Mouse (Mus musculus): ENCODE results near the gene Cgrrf1. TPM values are rescaled to one million over a fixed set of nuclear protein-coding genes. Genes with fewer than 3 reads are reported as not detected.
"Not testable (repeated sequence)": the region's sequence is repeated elsewhere in the genome, so short reads cannot be mapped to it uniquely, and the experiment has no call there.

The Cgrrf1 gene
- total and polyA plus RNA-seq, 2 experiments from 2014 or later: 10.5 to 16.0 TPM

DNA sequence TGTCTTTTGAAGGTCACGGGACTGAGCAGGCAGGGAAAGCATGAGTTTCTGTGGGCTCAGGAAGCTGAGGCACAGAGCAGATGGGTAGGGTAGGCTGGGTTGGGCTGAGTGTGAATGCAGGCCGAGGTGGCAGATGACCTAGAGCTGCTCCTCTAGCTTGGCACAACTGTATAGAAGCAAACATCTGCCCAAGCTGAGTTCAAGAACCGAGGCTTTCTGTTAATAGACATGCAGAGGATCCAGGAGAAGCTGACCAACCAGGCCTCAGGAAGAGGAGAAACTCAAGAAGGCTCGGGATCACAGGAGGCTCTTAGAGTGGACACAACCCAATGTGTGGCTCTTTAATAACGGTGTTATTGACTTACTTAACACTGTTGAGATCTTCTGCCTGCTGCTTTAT is 25.7 kb upstream of the Cgrrf1 start:
- TF ChIP-seq CTCF (IDR thresholded peaks at IDR 0.05; ENCODE audit: low read depth): no peak
- 91% methylated on average over 5 of the region's 5 CpGs for WGBS
- H3K4me3 ChIP-seq (ENCODE audit: low read depth, low read length): no peak overlapping the region
- no peaks in the 10 kb centered on the region for H3K9me3 ChIP-seq (ENCODE audit: low read length)
- H3K27me3 ChIP-seq (ENCODE audit: insufficient read depth, low read length): no peaks in the 10 kb centered on the region
- H3K4me2 ChIP-seq (ENCODE audit: low read depth): no peak overlapping the region
- no peak overlapping the region for H3K27ac ChIP-seq (ENCODE audit: low read depth, low read length)
- DNase-seq: no peak
- no peak overlapping the region for H3K9ac ChIP-seq
- H3K36me3 ChIP-seq (ENCODE audit: insufficient read depth): peaks cover 14% of the 10 kb centered on the region
- ATAC-seq: no peak
- H3K4me1 ChIP-seq (ENCODE audit: insufficient read depth): no peaks in the 10 kb centered on the region

DNA sequence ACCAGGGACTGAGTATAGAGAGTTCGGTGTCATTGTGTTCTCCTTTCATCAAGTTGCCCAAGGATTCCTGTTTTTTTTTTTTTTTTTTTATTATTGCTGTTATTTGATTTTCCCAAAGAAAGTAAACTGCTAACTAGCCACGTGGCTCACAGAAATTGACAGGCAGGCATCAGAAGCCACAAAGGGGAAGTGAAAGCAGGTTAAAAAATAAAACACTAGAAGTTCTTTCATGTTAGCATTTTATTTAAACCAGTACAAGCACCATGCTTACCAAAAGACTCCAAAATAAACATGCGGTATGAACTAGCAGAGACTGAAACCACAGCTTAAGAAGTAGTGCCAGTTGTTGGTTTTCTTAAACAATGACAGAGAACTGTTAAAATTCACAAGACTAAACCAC is 24.0 kb upstream of the Cgrrf1 start:
- H3K4me3 ChIP-seq (ENCODE audit: low read depth, low read length): no peak overlapping the region
- no peak overlapping the region for H3K27ac ChIP-seq (ENCODE audit: low read depth, low read length)
- TF ChIP-seq CTCF (IDR thresholded peaks at IDR 0.05; ENCODE audit: low read depth): no peak
- no peaks in the 10 kb centered on the region for H3K9me3 ChIP-seq (ENCODE audit: low read length)
- H3K36me3 ChIP-seq (ENCODE audit: insufficient read depth): peaks cover 21% of the 10 kb centered on the region; the same call in 1 of the 2 replicates
- 50% methylated on average over 3 of the region's 3 CpGs for WGBS
- no peak for ATAC-seq
- H3K9ac ChIP-seq: no peak overlapping the region
- no peaks in the 10 kb centered on the region for H3K4me1 ChIP-seq (ENCODE audit: insufficient read depth)
- H3K27me3 ChIP-seq (ENCODE audit: insufficient read depth, low read length): no peaks in the 10 kb centered on the region
- DNase-seq: no peak
- H3K4me2 ChIP-seq (ENCODE audit: low read depth): no peak overlapping the region

DNA sequence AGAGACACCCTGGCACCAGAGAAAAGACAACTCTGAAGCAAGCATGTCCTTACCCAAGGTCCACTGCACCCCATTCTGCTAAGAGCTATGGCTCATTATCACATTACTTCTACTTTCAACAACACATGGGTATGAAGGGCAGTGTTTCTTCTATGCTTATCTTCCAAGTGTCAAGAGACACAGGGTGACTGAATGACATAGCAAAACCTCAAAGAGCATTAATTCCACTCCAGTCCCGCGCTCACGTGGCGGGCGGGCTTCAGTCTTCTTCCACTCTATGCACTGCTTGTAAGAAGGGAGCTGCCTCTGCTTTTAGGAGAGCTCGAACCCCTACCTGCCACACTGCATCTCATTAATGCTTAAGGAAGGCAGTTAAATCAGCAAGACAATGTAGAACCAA is 16.3 kb upstream of the Cgrrf1 start:
- Histone ChIP-seq H3K4me3 (ENCODE audit: low read depth, low read length) (no peak overlapping the region), H3K27ac (ENCODE audit: low read depth, low read length) (no peak overlapping the region), H3K9me3 (ENCODE audit: low read length) (no peaks in the 10 kb centered on the region), H3K9ac (no peak overlapping the region), H3K4me2 (ENCODE audit: low read depth) (no peak overlapping the region), H3K4me1 (ENCODE audit: insufficient read depth) (peaks cover 3% of the 10 kb centered on the region), H3K27me3 (ENCODE audit: insufficient read depth, low read length) (no peaks in the 10 kb centered on the region), H3K36me3 (ENCODE audit: insufficient read depth) (peaks cover 32% of the 10 kb centered on the region)
- no peak for DNase-seq
- WGBS: 57% methylated on average over 6 of the region's 6 CpGs
- TF ChIP-seq CTCF (IDR thresholded peaks at IDR 0.05; ENCODE audit: low read depth): no peak
- ATAC-seq: no peak

DNA sequence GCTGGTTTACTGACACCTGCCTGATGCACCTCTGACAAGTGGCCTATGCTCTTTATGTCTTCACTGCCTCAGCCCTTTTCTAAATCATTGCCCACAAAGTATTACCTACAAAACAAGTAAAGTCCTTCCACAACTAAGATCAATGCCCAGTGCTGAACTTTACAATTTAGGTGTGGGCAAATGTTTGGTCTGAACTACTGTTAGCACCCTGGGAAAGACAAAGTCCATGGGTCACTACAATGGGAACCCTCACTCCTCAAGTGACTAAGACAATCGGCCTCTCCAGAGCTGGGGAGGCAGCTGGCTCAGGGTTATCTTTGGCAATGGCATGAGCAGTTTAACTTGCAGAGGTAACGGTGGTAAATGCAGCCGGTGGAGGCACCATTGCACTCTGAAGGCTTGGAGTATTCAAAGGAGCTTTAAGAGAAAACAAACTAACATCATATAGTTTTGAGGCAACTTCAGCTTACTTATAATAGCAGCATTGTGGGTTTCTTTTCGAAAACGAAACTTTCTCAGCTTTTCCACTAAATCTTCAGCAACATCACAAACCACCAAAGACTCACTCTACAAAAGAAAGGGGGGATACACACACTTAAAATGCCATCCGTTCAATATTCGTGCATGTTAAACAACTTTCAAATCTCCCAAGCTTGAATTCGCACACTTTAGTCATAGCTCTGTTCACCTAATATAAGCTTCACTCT is 14.9 kb upstream of the Cgrrf1 start:
- H3K4me1 ChIP-seq (ENCODE audit: insufficient read depth): peaks cover 7% of the 10 kb centered on the region
- 96% methylated on average over 8 of the region's 8 CpGs for WGBS
- no peaks in the 10 kb centered on the region for H3K9me3 ChIP-seq (ENCODE audit: low read length)
- no peak overlapping the region for H3K27ac ChIP-seq (ENCODE audit: low read depth, low read length)
- no peak for DNase-seq
- no peak overlapping the region for H3K4me2 ChIP-seq (ENCODE audit: low read depth)
- no peak overlapping the region for H3K9ac ChIP-seq
- no peak for TF ChIP-seq CTCF (IDR thresholded peaks at IDR 0.05; ENCODE audit: low read depth)
- H3K36me3 ChIP-seq (ENCODE audit: insufficient read depth): peaks cover 26% of the 10 kb centered on the region
- H3K4me3 ChIP-seq (ENCODE audit: low read depth, low read length): no peak overlapping the region
- H3K27me3 ChIP-seq (ENCODE audit: insufficient read depth, low read length): no peaks in the 10 kb centered on the region
- ATAC-seq: no peak

DNA sequence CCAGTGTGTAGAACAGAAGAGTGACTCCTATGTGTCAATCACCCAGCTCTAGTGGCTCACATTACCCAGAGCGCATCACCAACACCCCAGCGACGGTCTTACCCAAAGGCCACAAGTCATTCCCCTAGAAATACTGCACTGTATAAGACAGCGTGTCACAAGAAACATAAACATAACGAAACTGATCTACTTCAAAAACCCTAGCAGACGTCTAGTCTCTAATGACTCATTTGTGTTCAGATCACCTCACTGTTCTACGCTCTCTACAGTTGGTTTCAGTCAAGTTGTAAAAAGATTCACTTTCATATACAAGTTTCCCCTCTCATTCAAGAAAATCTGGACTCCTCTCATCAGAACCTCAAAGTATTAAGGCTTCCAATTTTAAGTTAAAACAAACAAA is 13.2 kb upstream of the Cgrrf1 start:
- no peaks in the 10 kb centered on the region for H3K27me3 ChIP-seq (ENCODE audit: insufficient read depth, low read length)
- H3K9me3 ChIP-seq (ENCODE audit: low read length): no peaks in the 10 kb centered on the region
- WGBS: 94% methylated on average over 7 of the region's 7 CpGs
- ATAC-seq: no peak
- H3K4me1 ChIP-seq (ENCODE audit: insufficient read depth): peaks cover 7% of the 10 kb centered on the region
- no peak overlapping the region for H3K4me2 ChIP-seq (ENCODE audit: low read depth)
- no peak for TF ChIP-seq CTCF (IDR thresholded peaks at IDR 0.05; ENCODE audit: low read depth)
- no peak for DNase-seq
- H3K9ac ChIP-seq: no peak overlapping the region
- peaks cover 12% of the 10 kb centered on the region for H3K36me3 ChIP-seq (ENCODE audit: insufficient read depth)
- H3K27ac ChIP-seq (ENCODE audit: low read depth, low read length): no peak overlapping the region
- no peak overlapping the region for H3K4me3 ChIP-seq (ENCODE audit: low read depth, low read length)

DNA sequence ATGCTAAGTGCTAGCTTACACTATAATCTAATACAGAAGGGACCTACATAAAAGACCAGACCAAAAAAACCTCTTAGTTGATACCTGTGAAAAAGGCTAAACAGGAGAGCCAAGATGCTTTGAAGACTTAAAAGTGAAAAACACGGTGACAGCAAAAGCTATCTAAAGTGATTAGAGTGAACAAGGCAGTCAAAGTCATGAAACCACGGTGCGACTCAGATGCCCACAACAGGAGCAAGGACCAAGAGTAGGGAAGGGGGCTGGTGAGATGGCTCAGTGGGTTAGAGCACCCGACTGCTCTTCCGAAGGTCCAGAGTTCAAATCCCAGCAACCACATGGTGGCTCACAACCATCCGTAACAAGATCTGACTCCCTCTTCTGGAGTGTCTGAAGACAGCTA is 12.0 kb upstream of the Cgrrf1 start:
- not testable (repeated sequence) for H3K4me3 ChIP-seq (ENCODE audit: low read depth, low read length); DNase-seq

DNA sequence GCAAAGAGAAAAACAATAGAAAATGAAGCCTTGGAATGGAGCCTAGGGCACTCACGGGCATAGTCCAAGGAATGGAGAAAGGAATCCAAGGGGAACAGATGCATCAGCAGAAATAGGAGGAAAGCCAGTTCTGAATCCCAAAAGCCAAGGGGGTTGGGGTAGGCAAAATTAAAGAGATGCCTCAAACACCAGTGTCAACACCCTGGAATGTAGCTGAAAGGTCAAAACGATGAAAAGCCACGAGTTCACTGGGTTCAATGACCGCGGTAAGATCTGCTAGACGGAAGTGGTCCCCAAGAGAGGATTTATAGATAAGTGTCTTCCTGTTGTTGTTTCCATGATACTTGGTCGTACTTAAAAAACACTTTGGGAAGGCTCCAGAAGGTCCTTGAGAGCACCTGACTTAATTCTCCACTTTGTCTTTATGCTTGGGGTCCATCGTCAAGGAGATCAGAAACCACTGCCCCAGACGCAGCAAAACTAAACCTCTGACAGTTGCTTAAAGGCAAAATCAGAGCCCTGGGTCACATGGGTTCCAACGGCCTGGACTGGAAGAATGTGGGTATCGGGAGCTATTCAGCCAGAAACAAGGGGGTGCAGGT is 10.6 kb upstream of the Cgrrf1 start:
- DNase-seq: no peak
- Histone ChIP-seq H3K9me3 (ENCODE audit: low read length) (no peaks in the 10 kb centered on the region), H3K4me3 (ENCODE audit: low read depth, low read length) (peak overlapping the region; percentile 93), H3K4me2 (ENCODE audit: low read depth) (peak overlapping the region; percentile 69), H3K27ac (ENCODE audit: low read depth, low read length) (peak overlapping the region; percentile 89), H3K4me1 (ENCODE audit: insufficient read depth) (peaks cover 7% of the 10 kb centered on the region), H3K36me3 (ENCODE audit: insufficient read depth) (peaks cover under 1% of the 10 kb centered on the region), H3K27me3 (ENCODE audit: insufficient read depth, low read length) (peaks cover 4% of the 10 kb centered on the region), H3K9ac (peak overlapping the region; percentile 90)
- WGBS: under 1% methylated on average over 11 of the region's 11 CpGs
- ATAC-seq: no peak
- TF ChIP-seq CTCF (IDR thresholded peaks at IDR 0.05; ENCODE audit: low read depth): no peak

More for the DNA sequence above, 12.0 kb upstream of the Cgrrf1 start:
- H3K4me2 ChIP-seq (ENCODE audit: low read depth); H3K9ac ChIP-seq; H3K9me3 ChIP-seq (ENCODE audit: low read length); H3K4me1 ChIP-seq (ENCODE audit: insufficient read depth); H3K27ac ChIP-seq (ENCODE audit: low read depth, low read length); ATAC-seq; H3K36me3 ChIP-seq (ENCODE audit: insufficient read depth); H3K27me3 ChIP-seq (ENCODE audit: insufficient read depth, low read length): not testable (repeated sequence)
- WGBS: 94% methylated on average over 5 of the region's 6 CpGs
